Comparison of ENCODE assay signal across 8 mouse cellular contexts in genomic region chr17:31565141-31566056, GRCm38 (mm10). TPM values are rescaled to one million over a fixed set of nuclear protein-coding genes. Genes with fewer than 3 reads are reported as not detected.
DNase-seq lines count a peak whose midpoint lies in the region; ATAC-seq and TF ChIP-seq lines count a peak whose summit lies in the region.

No protein-coding gene starts in this region.

- no peaks in the 10 kb centered on the region for H3K27me3 ChIP-seq in erythroblast, embryonic 14.5 days (ENCODE audit: control insufficient read depth)
- H3K27me3 ChIP-seq in kidney, adult 2 months (replicated peaks; ENCODE audit: control insufficient read depth, insufficient read depth, low read length) = no peaks in the 10 kb centered on the region
- H3K27me3 ChIP-seq in liver, embryonic 11.5 days (replicated peaks; ENCODE audit: control insufficient read depth, insufficient read depth, low read length) = no peaks in the 10 kb centered on the region
- no peaks in the 10 kb centered on the region for H3K27me3 ChIP-seq in stomach, embryonic 15.5 days (replicated peaks)

- H3K36me3 ChIP-seq in erythroblast, embryonic 14.5 days (ENCODE audit: control insufficient read depth) = peaks cover 17% of the 10 kb centered on the region
- H3K36me3 ChIP-seq in kidney, adult 2 months (ENCODE audit: control insufficient read depth, insufficient read depth, low read length) = no peaks in the 10 kb centered on the region
- H3K36me3 ChIP-seq in liver, embryonic 11.5 days (ENCODE audit: control insufficient read depth, insufficient read depth, low read length) = no peaks in the 10 kb centered on the region
- H3K36me3 ChIP-seq in stomach, embryonic 15.5 days = no peaks in the 10 kb centered on the region

- peak overlapping the region; percentile 92 for H3K9ac ChIP-seq in liver, embryonic 11.5 days (ENCODE audit: low read depth, low read length)
- peak overlapping the region; percentile 92 for H3K9ac ChIP-seq in stomach, embryonic 15.5 days

- H3K9me3 ChIP-seq in erythroblast, embryonic 14.5 days (ENCODE audit: control insufficient read depth, low read length) = no peaks in the 10 kb centered on the region
- no peaks in the 10 kb centered on the region for H3K9me3 ChIP-seq in liver, embryonic 11.5 days (ENCODE audit: control insufficient read depth, low read length)
- no peaks in the 10 kb centered on the region for H3K9me3 ChIP-seq in stomach, embryonic 15.5 days

- WGBS in kidney, adult 2 months = under 1% methylated on average over 87 of the region's 88 CpGs
- under 1% methylated on average over 62 of the region's 88 CpGs for WGBS in liver, embryonic 11.5 days
- WGBS in stomach, embryonic 15.5 days = under 1% methylated on average over 72 of the region's 88 CpGs

- H3K4me1 ChIP-seq in erythroblast, embryonic 14.5 days (ENCODE audit: control insufficient read depth) = peaks cover 44% of the 10 kb centered on the region
- H3K4me1 ChIP-seq in kidney, adult 2 months (ENCODE audit: control insufficient read depth, insufficient read depth, low read length) = peaks cover 30% of the 10 kb centered on the region
- peaks cover 23% of the 10 kb centered on the region for H3K4me1 ChIP-seq in liver, embryonic 11.5 days (replicated peaks; ENCODE audit: control insufficient read depth, insufficient read depth, low read length)
- H3K4me1 ChIP-seq in stomach, embryonic 15.5 days = peaks cover 24% of the 10 kb centered on the region

- H3K27ac ChIP-seq in kidney, adult 2 months (ENCODE audit: insufficient read depth, low read depth, low read length) = peak overlapping the region; percentile 68
- peak overlapping the region; percentile 88 for H3K27ac ChIP-seq in liver, embryonic 11.5 days (ENCODE audit: low read depth, low read length)
- peak overlapping the region; percentile 96 for H3K27ac ChIP-seq in stomach, embryonic 15.5 days

- peak; percentile 80 for DNase-seq in cerebellum, postnatal 25 days
- peak; percentile 66 to 69 for DNase-seq in heart, adult 18-20 months
- peak; percentile 25 for DNase-seq in kidney, adult 2 months
- peak; percentile 46 for DNase-seq in liver, embryonic 11.5 days (ENCODE audit: low spot score)
- DNase-seq in natural killer cell, adult 2 months (ENCODE audit: low spot score in 2 of 2) = peak; percentile 38 to 57

- ATAC-seq in erythroblast, adult 5-6 weeks (replicated peaks; ENCODE audit: low FRiP score, poor library complexity, severe bottlenecking) = no peak
- ATAC-seq in liver, embryonic 11.5 days (replicated peaks; ENCODE audit: low FRiP score) = peak; percentile 44
- peak; percentile 37 for ATAC-seq in stomach, embryonic 15.5 days (ENCODE audit: insufficient read depth, low FRiP score, low read depth)

- peak overlapping the region; percentile 94 for H3K4me2 ChIP-seq in liver, embryonic 11.5 days
- H3K4me2 ChIP-seq in stomach, embryonic 15.5 days = peak overlapping the region; percentile 72

- no peak for TF ChIP-seq CTCF in kidney, adult 2 months (conservative IDR thresholded peaks at IDR 0.05; ENCODE audit: insufficient read depth, insufficient read length, low read depth, low read length)

- H3K4me3 ChIP-seq in erythroblast, embryonic 14.5 days (replicated peaks) = peak overlapping the region; percentile 72
- H3K4me3 ChIP-seq in kidney, adult 2 months (ENCODE audit: insufficient read depth, low read depth, low read length) = peak overlapping the region; percentile 75
- H3K4me3 ChIP-seq in liver, embryonic 11.5 days (ENCODE audit: low read depth, low read length) = peak overlapping the region; percentile 73
- peak overlapping the region; percentile 66 for H3K4me3 ChIP-seq in stomach, embryonic 15.5 days (replicated peaks)

- TF ChIP-seq POLR2A in kidney, adult 2 months (IDR thresholded peaks at IDR 0.05; ENCODE audit: low read depth, low read length) = no peak

RNA-seq across cellular contexts. Expression of gene Pknox1, which starts 0.9 kb away (rescaled TPM):
- 0.30 and 0.36 TPM in 2 replicates for polyA plus RNA-seq in erythroblast, embryonic 14.5 days (2012)
- total RNA-seq in erythroblast, adult 5-6 weeks (2015; ENCODE audit: low replicate concordance) = 8.5 and 8.6 TPM in 2 replicates
- total RNA-seq in erythroblast, adult 5-6 weeks (2017; ENCODE audit: low replicate concordance) = 6.9 and 15.9 TPM in 2 replicates
- total RNA-seq in heart, adult 18-20 months (2021) = 10 to 100 TPM; 10.6 to 12.7 TPM
- 19.2 and 19.9 TPM in 2 replicates for polyA plus RNA-seq in kidney, adult 2 months (2012; rRNA removed)
- 25.4 and 25.8 TPM in 2 replicates for polyA plus RNA-seq in liver, embryonic 11.5 days (2014; fragmentation: Nextera tagmentation; extraction: Ambion mirVana)
- 31.9 and 34.4 TPM in 2 replicates for polyA plus RNA-seq in stomach, embryonic 15.5 days (2015; fragmentation: Nextera tagmentation; extraction: Ambion mirVana)

RNA-seq across cellular contexts. Expression of gene Ndufv3, which starts 45.5 kb away (rescaled TPM):
- polyA plus RNA-seq in erythroblast, embryonic 14.5 days (2012) = 15.1 and 29.2 TPM in 2 replicates
- 35.9 and 40.1 TPM in 2 replicates for total RNA-seq in erythroblast, adult 5-6 weeks (2015; ENCODE audit: low replicate concordance)
- 41.1 and 65.8 TPM in 2 replicates for total RNA-seq in erythroblast, adult 5-6 weeks (2017; ENCODE audit: low replicate concordance)
- 1,000 to 10,000 TPM; 1,409 to 1,497 TPM for total RNA-seq in heart, adult 18-20 months (2021)
- polyA plus RNA-seq in kidney, adult 2 months (2012; rRNA removed) = 387 and 475 TPM in 2 replicates
- 331 and 352 TPM in 2 replicates for polyA plus RNA-seq in liver, embryonic 11.5 days (2014; fragmentation: Nextera tagmentation; extraction: Ambion mirVana)
- polyA plus RNA-seq in stomach, embryonic 15.5 days (2015; fragmentation: Nextera tagmentation; extraction: Ambion mirVana) = 308 and 337 TPM in 2 replicates

RNA-seq across cellular contexts. Expression of gene Wdr4, which starts 45.6 kb away (rescaled TPM):
- 0.85 and 1.0 TPM in 2 replicates for polyA plus RNA-seq in erythroblast, embryonic 14.5 days (2012)
- total RNA-seq in erythroblast, adult 5-6 weeks (2015; ENCODE audit: low replicate concordance) = 1.0 and 1.9 TPM in 2 replicates
- total RNA-seq in erythroblast, adult 5-6 weeks (2017; ENCODE audit: low replicate concordance) = 4.3 and 8.6 TPM in 2 replicates
- 1 to 10 TPM; 5.8 to 6.5 TPM for total RNA-seq in heart, adult 18-20 months (2021)
- polyA plus RNA-seq in kidney, adult 2 months (2012; rRNA removed) = 28.3 and 29.6 TPM in 2 replicates
- 65.1 and 70.4 TPM in 2 replicates for polyA plus RNA-seq in liver, embryonic 11.5 days (2014; fragmentation: Nextera tagmentation; extraction: Ambion mirVana)
- polyA plus RNA-seq in stomach, embryonic 15.5 days (2015; fragmentation: Nextera tagmentation; extraction: Ambion mirVana) = 40.1 and 42.4 TPM in 2 replicates

Comparison
In these comparisons a context has a peak if more than half of its experiments do, and no peak if none do; other contexts are left out.
1. DNase-seq: peak in every context shown above with its lines; median percentile 80 in cerebellum, postnatal 25 days; 68 in heart, adult 18-20 months; 48 in natural killer cell, adult 2 months; 46 in liver, embryonic 11.5 days; 25 in kidney, adult 2 months.
2. RNA of gene Pknox1, which starts 0.9 kb away (polyA plus RNA-seq): 31.9 to 34.4 TPM in stomach, embryonic 15.5 days, 25.4 to 25.8 TPM in liver, embryonic 11.5 days and 19.2 to 19.9 TPM in kidney, adult 2 months; 0.30 to 0.36 TPM in erythroblast, embryonic 14.5 days; every median in the first group is over 10 times any median in the second.
3. RNA of gene Ndufv3, which starts 45.5 kb away (polyA plus RNA-seq): 387 to 475 TPM in kidney, adult 2 months, 331 to 352 TPM in liver, embryonic 11.5 days and 308 to 337 TPM in stomach, embryonic 15.5 days; 15.1 to 29.2 TPM in erythroblast, embryonic 14.5 days; every median in the first group is over 10 times any median in the second.
4. RNA of gene Wdr4, which starts 45.6 kb away (polyA plus RNA-seq): 65.1 to 70.4 TPM in liver, embryonic 11.5 days, 40.1 to 42.4 TPM in stomach, embryonic 15.5 days and 28.3 to 29.6 TPM in kidney, adult 2 months; 0.85 to 1.0 TPM in erythroblast, embryonic 14.5 days; every median in the first group is over 10 times any median in the second.
5. Peak in every context shown above with its lines, with median percentiles within 50 percentile points of each other: H3K4me3 ChIP-seq and H3K27ac ChIP-seq.